Mouse (Mus musculus): ENCODE measurements around the gene 1500011B03Rik.

DNA sequence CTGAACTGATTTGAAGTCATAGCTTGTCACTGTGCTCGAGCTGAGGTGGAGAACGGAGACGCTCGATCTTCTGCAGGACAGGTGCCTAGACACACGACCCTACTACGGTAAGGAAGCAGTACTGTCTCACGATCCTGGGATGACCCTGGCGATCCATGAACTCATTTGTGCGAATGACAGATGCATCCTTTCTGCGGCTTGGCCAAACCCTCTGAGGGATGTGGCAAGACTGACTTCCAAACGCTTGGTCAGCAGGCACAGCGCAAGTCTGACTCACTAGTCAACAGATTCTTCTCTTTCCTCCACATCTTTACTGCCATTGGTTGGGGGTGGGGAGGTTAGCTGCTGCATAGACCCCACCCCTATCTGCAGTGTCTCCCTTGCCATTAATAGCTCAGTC lies 4.2 kb upstream of the 1500011B03Rik start:
- no peak for TF ChIP-seq CTCF (IDR thresholded peaks at IDR 0.05; ENCODE audit: low read depth, low read length)
- no peak for TF ChIP-seq GATA1 (IDR thresholded peaks at IDR 0.05; ENCODE audit: borderline replicate concordance, low read length)
- no peak for TF ChIP-seq TAL1 (conservative IDR thresholded peaks at IDR 0.05; ENCODE audit: low read depth, low read length)

All from G1E (cell line).